Comparison of ENCODE assay signal across 1 mouse cellular context in the genomic region with DNA sequence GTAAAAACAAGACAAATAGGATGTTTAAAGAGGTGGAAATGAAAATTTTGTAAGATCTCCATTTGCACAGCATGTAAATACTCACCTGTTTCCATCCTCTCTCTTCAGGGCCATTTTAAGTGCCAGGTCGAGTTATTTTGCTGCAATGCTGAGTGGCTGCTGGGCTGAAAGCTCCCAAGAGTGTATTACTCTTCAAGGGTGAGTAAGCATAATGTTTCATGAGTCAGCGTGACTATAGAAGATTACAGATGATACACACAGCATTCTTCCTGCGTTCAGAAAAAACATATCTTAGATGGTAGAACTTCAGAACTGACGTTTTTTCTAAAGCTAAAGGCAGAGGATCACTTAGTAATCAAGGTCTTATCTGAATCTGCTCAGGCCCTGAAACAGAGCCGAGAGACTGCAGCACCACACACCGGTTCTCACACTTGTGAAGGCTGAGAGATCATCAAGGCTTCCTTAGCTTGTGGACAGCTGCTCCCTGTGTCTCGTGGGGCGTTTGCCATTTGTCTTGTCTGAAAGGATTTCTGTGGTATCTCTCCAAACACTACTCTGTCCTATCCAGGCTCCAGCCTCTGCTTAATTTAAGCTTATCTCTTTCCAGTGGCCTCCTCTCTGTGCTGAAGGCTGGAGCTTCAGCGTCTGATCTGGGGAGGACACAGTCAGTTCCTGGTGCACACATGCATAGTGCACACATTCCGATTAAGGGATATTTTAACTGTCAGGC.
TF ChIP-seq lines count a peak whose summit lies in the region.

No protein-coding gene starts in this region.

TF ChIP-seq in MEL, 35 proteins besides CTCF, POLR2A, EP300 and RAD21 (continued from another document):
- TF ChIP-seq ZC3H11A (IDR thresholded peaks at IDR 0.05; ENCODE audit: low read depth, low read length) (no peak), TCF12 (IDR thresholded peaks at IDR 0.05; ENCODE audit: low read depth, low read length) (peak; percentile 56), ZNF384 (IDR thresholded peaks at IDR 0.05; ENCODE audit: low read depth, low read length) (peak; percentile 68), CHD1 (IDR thresholded peaks at IDR 0.05; ENCODE audit: low read depth, low read length) (no peak), POLR2AphosphoS5 (IDR thresholded peaks at IDR 0.05; ENCODE audit: borderline replicate concordance, low read depth, low read length) (no peak), MAX (IDR thresholded peaks at IDR 0.05; ENCODE audit: low read length) (peak; percentile 68), JUND (IDR thresholded peaks at IDR 0.05; ENCODE audit: low read depth, low read length) (no peak), MXI1 (IDR thresholded peaks at IDR 0.05; ENCODE audit: low read depth, low read length) (peak; percentile 58; the same call in 1 of the 2 replicates), RCOR1 (IDR thresholded peaks at IDR 0.05; ENCODE audit: low read depth, low read length) (peak; percentile 47), GATA1 (IDR thresholded peaks at IDR 0.05; ENCODE audit: low read depth, low read length) (peak; percentile 73), ELF1 (IDR thresholded peaks at IDR 0.05; ENCODE audit: low read depth, low read length) (no peak), MYB (IDR thresholded peaks at IDR 0.05; ENCODE audit: low read depth, low read length) (peak; percentile 19; the same call in 1 of the 2 replicates), TBP (IDR thresholded peaks at IDR 0.05; ENCODE audit: low read depth, low read length) (peak; percentile 19; the same call in 1 of the 2 replicates), MEF2A (IDR thresholded peaks at IDR 0.05; ENCODE audit: extremely low read depth, insufficient replicate concordance, low read depth, low read length, poor library complexity, severe bottlenecking) (no peak), MYC (IDR thresholded peaks at IDR 0.05; ENCODE audit: low read depth, low read length) (peak; percentile 44; the same call in 1 of the 2 replicates), UBTF (IDR thresholded peaks at IDR 0.05; ENCODE audit: borderline replicate concordance, insufficient read depth, low read depth, low read length) (no peak), SIN3A (IDR thresholded peaks at IDR 0.05; ENCODE audit: low read length) (peak; percentile 56), CHD2 (IDR thresholded peaks at IDR 0.05; ENCODE audit: low read length) (no peak), USF2 (IDR thresholded peaks at IDR 0.05; ENCODE audit: borderline replicate concordance in 1 of 2, insufficient read depth in 1 of 2, low read depth in 1 of 2, low read length in 2 of 2) (no peak), ETS1 (IDR thresholded peaks at IDR 0.05; ENCODE audit: low read depth, low read length) (peak; percentile 82), NELFE (IDR thresholded peaks at IDR 0.05; ENCODE audit: low read depth, low read length) (no peak), MAZ (IDR thresholded peaks at IDR 0.05; ENCODE audit: low read depth, low read length) (no peak), USF1 (IDR thresholded peaks at IDR 0.05; ENCODE audit: low read depth, low read length) (no peak), ZMIZ1 (IDR thresholded peaks at IDR 0.05; ENCODE audit: low read depth, low read length) (no peak), POLR2AphosphoS2 (IDR thresholded peaks at IDR 0.05; ENCODE audit: low read length) (no peak), MAFK (IDR thresholded peaks at IDR 0.05; ENCODE audit: borderline replicate concordance, low read depth, low read length) (peak; percentile 76), E2F4 (IDR thresholded peaks at IDR 0.05; ENCODE audit: borderline replicate concordance, low read depth, low read length) (no peak), HCFC1 (IDR thresholded peaks at IDR 0.05; ENCODE audit: low read depth, low read length) (no peak), NRF1 (IDR thresholded peaks at IDR 0.05; ENCODE audit: insufficient read depth, low read depth, low read length, poor library complexity, severe bottlenecking) (0 out of 2 replicates have a peak, but pooled peaks have one; percentile 9), GABPA (IDR thresholded peaks at IDR 0.05; ENCODE audit: low read depth, low read length) (peak; percentile 38; the same call in 1 of the 2 replicates), TAL1 (IDR thresholded peaks at IDR 0.05; ENCODE audit: low read length) (peak; percentile 18)
